Mouse (Mus musculus) liver, embryonic 14.5 days (tissue): ENCODE measurements around the gene Ticrr.

Source experiments
- CTCF ChIP-seq: IDR thresholded peaks from 2 replicates; pipeline ENCODE4 v1.5.1; 2016; ENCODE audit warnings: antibody characterized with exemption, low read depth, control low read depth
- EP300 ChIP-seq: IDR thresholded peaks from 2 replicates; pipeline ENCODE4 v1.6.1; 2016; ENCODE audit warnings: antibody characterized with exemption, low read depth

DNA sequence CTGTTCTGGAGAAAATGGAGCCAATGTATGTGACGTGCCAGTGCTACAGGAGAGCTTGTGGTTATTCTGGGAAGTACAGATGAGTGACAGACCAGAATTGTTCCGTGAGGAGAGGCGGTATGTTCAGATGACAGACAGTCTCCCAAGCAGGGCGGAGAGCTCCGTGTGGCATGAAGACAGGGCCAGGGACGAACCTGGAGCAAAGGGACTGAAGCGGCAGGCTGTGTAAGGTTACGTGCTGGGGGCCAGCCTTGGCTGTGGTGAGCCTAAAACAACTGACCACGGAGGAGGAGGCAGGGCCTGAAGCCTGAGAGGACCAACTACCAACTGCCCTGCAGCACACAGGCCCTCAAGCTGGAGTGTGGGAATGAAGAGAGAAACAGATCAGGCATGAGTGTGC lies 48.1 kb upstream of the Ticrr start:
- TF ChIP-seq CTCF (no peak), EP300 (no peak)
